Mouse (Mus musculus) liver, embryonic 14.5 days (tissue): ENCODE results near the gene Sgms2. TPM values are rescaled to one million over a fixed set of nuclear protein-coding genes. Genes with fewer than 3 reads are reported as not detected.

Experiments used
- ATAC-seq: fragments of 200-750 bp; cut with Nextera tagmentation; 2 replicates; pipeline ENCODE4 v1.8.0; 2017; ENCODE audit warnings: moderate number of reproducible peaks, mild to moderate bottlenecking, moderate library complexity; ENCODE audit not compliant: insufficient read depth
- DNase-seq, 3 experiments: peaks; one replicate each; pipeline ENCODE4 v3.0.0-alpha.2; 2012 to 2013; ENCODE audit warnings: low read depth in 3 of 3, low spot score in 3 of 3
- H3K27ac ChIP-seq: fragments of 300-500 bp; sonication (generic); 2 replicates; pipeline ENCODE4 v1.5.1; 2014; ENCODE audit warnings: moderate library complexity, mild to moderate bottlenecking, control low read depth, inconsistent platforms
- H3K27me3 ChIP-seq: fragments of 300-500 bp; sonication (generic); 2 replicates; pipeline ENCODE4 v1.6.1; 2014; ENCODE audit warnings: mild to moderate bottlenecking, low read length, moderate library complexity; ENCODE audit not compliant: control insufficient read depth, insufficient read depth
- H3K36me3 ChIP-seq: fragments of 300-500 bp; sonication (generic); replicated peaks from 2 replicates; pipeline ENCODE4 v1.6.1; 2014; ENCODE audit warnings: low read depth; ENCODE audit not compliant: control insufficient read depth, insufficient read depth
- H3K4me1 ChIP-seq, 2 experiments: fragments of 200-500 bp in 1 of 2; fragments of 300-500 bp in 1 of 2; sonication (generic) in 1 of 2; replicated peaks; 2 replicates each; pipeline ENCODE4 v1.6.1; 2012 to 2014; ENCODE audit warnings: antibody characterized with exemption in 1 of 2, inconsistent platforms in 1 of 2, low read length in 1 of 2; ENCODE audit not compliant: control insufficient read depth in 2 of 2, insufficient read depth in 2 of 2
- H3K4me2 ChIP-seq: fragments of 300-500 bp; sonication (generic); 2 replicates; pipeline ENCODE4 v1.6.1; 2014; ENCODE audit warnings: low read depth, mild to moderate bottlenecking, control low read depth, moderate library complexity
- H3K4me3 ChIP-seq, 2 experiments: fragments of 200-500 bp in 1 of 2; fragments of 300-500 bp in 1 of 2; sonication (generic) in 1 of 2; 2 replicates each; pipeline ENCODE4 v1.5.1; 2012 to 2014; ENCODE audit warnings: low read depth in 2 of 2, low read length in 2 of 2, mild to moderate bottlenecking in 2 of 2, control low read depth in 1 of 2, inconsistent platforms in 1 of 2, moderate library complexity in 1 of 2; ENCODE audit not compliant: insufficient read depth in 1 of 2
- H3K9ac ChIP-seq: fragments of 300-500 bp; sonication (generic); replicated peaks from 2 replicates; pipeline ENCODE4 v1.6.1; 2014; ENCODE audit warnings: mild to moderate bottlenecking, control low read depth, moderate library complexity
- H3K9me3 ChIP-seq: fragments of 300-500 bp; sonication (generic); 2 replicates; pipeline ENCODE4 v1.6.1; 2016; ENCODE audit warnings: low read length, mixed read lengths; ENCODE audit not compliant: control insufficient read depth
- CTCF ChIP-seq: IDR thresholded peaks from 2 replicates; pipeline ENCODE4 v1.5.1; 2016; ENCODE audit warnings: antibody characterized with exemption, low read depth, control low read depth
- EP300 ChIP-seq: IDR thresholded peaks from 2 replicates; pipeline ENCODE4 v1.6.1; 2016; ENCODE audit warnings: antibody characterized with exemption, low read depth
- WGBS: fragments of 180-500 bp; shearing (Covaris S2); extraction: QIAGEN DNeasy Blood & Tissue Kit; methylation state at CpG from one replicate; pipeline ENCODE4 v1.1.7; 2014; ENCODE audit not compliant: insufficient replicate concordance; 5-methylcytosine and 5-hydroxymethylcytosine counted together
- polyA plus RNA-seq, 2 experiments: library from polyadenylated mRNA; depleted of rRNA in 1 of 2; stranded (reverse) in 1 of 2; unstranded in 1 of 2; fragments of >200 nt; fragmentation: Nextera tagmentation in 1 of 2; extraction: Ambion mirVana in 1 of 2; gene quantifications; 2 replicates each; pipeline versions ENCODE4 v1.2.1 to v1.2.3; 2012 to 2014

Gene Sgms2
- polyA plus RNA-seq, 2 experiments = 1.6 to 3.6 TPM

DNA sequence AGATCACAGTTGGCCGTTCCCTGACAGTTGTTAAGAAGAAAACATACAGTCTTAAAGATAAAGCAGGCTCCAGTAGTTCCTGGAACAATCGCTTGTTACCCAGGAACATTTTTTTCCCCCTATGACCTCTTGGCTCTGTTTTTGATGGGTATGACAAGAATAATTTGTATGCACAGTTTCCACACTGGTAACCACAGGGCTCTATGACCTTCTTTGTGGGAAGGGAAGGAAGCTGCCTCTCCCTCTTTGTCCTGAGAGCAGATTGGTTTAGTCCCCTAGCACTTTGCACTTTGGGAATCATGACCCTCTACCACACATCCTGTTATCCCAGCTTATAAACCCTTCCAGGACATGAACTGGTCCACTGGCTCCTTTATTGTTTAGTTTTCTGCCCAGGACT lies 16.8 kb upstream of the Sgms2 start:
- Histone ChIP-seq H3K27ac (no peak overlapping the region), H3K36me3 (no peaks in the 10 kb centered on the region), H3K27me3 (no peaks in the 10 kb centered on the region), H3K4me1 (no peaks in the 10 kb centered on the region), H3K4me3 (no peak overlapping the region), H3K4me2 (no peak overlapping the region), H3K9me3 (no peaks in the 10 kb centered on the region), H3K9ac (no peak overlapping the region)
- 39% methylated on average over 2 of the region's 2 CpGs for WGBS
- ATAC-seq = no peak
- DNase-seq = no peak
- TF ChIP-seq CTCF (no peak), EP300 (no peak)

DNA sequence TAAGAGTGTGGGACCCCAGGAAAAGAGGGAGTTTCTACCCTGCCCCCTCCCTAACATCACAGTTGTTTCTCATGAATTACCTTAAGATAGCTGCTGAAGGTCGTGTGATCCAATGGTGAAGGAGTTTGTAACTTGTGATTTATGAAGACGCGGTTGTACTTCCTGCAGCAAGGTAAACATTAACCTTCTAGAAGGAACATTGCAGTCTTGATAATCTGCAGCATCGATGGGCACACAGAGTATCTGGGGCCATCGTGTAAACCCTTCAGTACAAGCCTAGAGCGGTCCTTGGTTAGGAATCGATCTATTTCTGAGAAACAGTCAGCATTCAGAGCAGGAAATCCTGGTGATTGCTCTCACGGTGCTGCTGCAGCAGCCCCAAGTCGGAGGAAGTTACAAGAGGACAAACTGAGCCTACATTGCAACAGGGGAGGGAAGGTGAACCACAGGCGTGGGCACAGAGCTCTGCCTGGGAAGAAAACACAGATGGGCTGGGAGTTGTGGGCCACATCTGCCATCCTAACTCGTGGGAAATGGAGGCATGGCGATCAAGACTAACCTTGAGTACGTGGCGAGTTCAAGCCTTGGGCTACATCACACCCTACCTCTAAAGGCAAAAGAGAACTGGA lies 13.5 kb upstream of the Sgms2 start:
- Histone ChIP-seq H3K27ac (no peak overlapping the region), H3K4me1 (no peaks in the 10 kb centered on the region), H3K9me3 (no peaks in the 10 kb centered on the region), H3K9ac (no peak overlapping the region), H3K4me3 (no peak overlapping the region), H3K27me3 (no peaks in the 10 kb centered on the region), H3K4me2 (no peak overlapping the region), H3K36me3 (no peaks in the 10 kb centered on the region)
- 45% methylated on average over 14 of the region's 14 CpGs for WGBS
- ATAC-seq = no peak
- TF ChIP-seq CTCF (no peak), EP300 (no peak)
- no peak for DNase-seq

DNA sequence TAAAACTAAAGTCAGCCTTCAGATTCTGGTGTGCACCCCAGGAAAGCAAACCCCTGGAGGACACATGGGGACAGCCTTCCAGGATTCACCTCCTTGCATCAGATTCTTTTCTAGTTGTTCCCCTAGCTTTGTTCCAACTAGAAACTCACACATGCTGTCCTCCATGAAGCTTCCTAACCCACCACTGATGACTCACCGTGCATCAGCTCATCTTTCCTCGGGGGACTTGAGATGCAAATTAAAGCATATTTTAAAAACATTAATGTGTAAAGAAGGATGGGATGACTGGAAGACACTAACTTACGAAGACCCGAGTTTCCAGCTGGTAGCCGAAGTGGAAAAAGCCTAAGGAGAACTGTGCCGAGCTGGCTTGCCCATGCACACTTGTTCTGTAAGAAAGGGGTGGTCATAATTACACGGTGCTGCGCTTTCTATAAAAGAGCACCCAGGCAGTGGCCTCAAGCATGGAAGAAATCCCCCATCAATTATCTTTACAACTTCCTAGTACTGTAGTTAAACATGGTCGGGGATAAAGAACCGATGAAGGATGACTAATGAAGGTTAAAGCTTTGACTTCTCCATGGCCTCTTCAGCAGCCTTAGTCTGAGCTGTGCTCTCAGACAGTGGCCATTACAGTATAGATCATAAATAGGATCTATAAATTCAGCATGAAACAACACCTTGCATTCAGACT lies 10.6 kb upstream of the Sgms2 start:
- no peaks in the 10 kb centered on the region for H3K4me1 ChIP-seq
- H3K4me2 ChIP-seq = no peak overlapping the region
- no peak overlapping the region for H3K4me3 ChIP-seq
- H3K27ac ChIP-seq = no peak overlapping the region
- no peak overlapping the region for H3K9ac ChIP-seq
- WGBS = 69% methylated on average over 10 of the region's 10 CpGs
- DNase-seq (no peak), ATAC-seq (no peak)
- H3K36me3 ChIP-seq = no peaks in the 10 kb centered on the region
- H3K27me3 ChIP-seq = no peaks in the 10 kb centered on the region
- TF ChIP-seq EP300 (no peak), CTCF (no peak)
- no peaks in the 10 kb centered on the region for H3K9me3 ChIP-seq

DNA sequence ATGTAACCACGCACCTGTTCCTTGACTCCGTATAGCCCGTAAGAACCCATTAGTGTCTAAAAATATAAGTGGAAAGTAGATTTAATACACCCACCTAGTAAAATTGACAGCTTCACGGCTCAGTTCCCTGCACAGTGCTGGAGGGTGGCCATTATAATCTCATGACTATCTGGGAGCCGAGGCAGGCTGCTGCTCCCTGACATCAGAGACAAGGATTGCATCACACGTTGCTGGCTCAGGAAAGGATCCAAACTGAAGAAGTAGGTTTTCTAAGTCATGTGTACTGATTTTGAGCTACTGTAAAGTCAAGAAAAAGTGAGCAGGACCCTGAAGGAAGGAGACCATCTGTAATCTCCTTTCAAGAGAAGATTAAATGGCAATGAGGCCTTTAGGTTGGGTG lies 8.4 kb upstream of the Sgms2 start:
- WGBS = 63% methylated on average over 6 of the region's 6 CpGs
- ATAC-seq (no peak), DNase-seq (no peak)
- no peak for TF ChIP-seq CTCF
- H3K4me1 ChIP-seq = peaks cover 0 to 2% of the 10 kb centered on the region in 2 experiments; a peak in 1 of 4 replicates
- H3K27ac ChIP-seq = no peak overlapping the region
- no peaks in the 10 kb centered on the region for H3K36me3 ChIP-seq
- H3K27me3 ChIP-seq = no peaks in the 10 kb centered on the region
- no peak overlapping the region for H3K4me3 ChIP-seq
- H3K9ac ChIP-seq = no peak overlapping the region
- H3K4me2 ChIP-seq = no peak overlapping the region
- no peaks in the 10 kb centered on the region for H3K9me3 ChIP-seq

DNA sequence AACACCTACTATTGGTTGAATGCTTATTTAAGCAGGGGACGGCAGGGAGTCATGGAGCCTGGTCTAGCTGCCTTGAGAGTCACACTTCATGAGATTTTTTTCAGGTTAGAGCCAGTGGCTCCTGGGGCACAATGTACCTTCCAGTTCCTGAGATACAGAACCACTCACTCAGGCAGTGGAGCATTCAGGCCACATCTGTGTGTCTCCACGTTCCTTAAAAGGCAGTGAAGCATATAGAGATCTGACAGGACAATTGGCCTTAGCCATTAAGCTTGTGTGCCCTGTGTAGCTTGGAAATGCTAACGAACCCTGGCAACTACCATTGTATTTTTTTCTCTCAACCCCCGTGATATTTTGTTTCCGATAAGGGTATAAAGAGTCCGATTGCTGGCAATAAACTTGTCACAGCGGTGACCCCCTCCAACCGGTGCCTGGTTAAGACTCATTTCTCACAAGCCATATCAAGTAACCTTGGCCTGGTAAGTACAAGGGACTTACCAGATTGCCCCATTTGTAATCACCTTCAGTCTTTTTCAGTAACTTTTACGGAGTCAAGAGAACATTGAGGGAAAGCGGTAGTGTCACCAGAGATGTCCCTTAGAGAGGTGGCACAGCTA lies 5.4 kb upstream of the Sgms2 start:
- WGBS = 69% methylated on average over 10 of the region's 10 CpGs
- Histone ChIP-seq H3K4me2 (no peak overlapping the region), H3K4me1 (peaks cover 0 to 5% of the 10 kb centered on the region in 2 experiments; a peak in 1 of 4 replicates), H3K4me3 (no peak overlapping the region), H3K36me3 (no peaks in the 10 kb centered on the region), H3K9me3 (no peaks in the 10 kb centered on the region), H3K27me3 (peaks cover 3% of the 10 kb centered on the region), H3K9ac (no peak overlapping the region), H3K27ac (no peak overlapping the region)
- no peak for ATAC-seq
- TF ChIP-seq EP300 (no peak), CTCF (no peak)
- DNase-seq = no peak
